Mouse (Mus musculus) hindbrain, embryonic 13.5 days (tissue): ENCODE data around the gene Tagap1. TPM values are rescaled to one million over a fixed set of nuclear protein-coding genes. Genes with fewer than 3 reads are reported as not detected.
A peak's percentile ranks its signal among the peaks of the same experiment; 100 is the strongest.
"Not testable (repeated sequence)": the region's sequence is repeated elsewhere in the genome, so short reads cannot be mapped to it uniquely, and the experiment has no call there.

ENCODE experiments used
- ATAC-seq: fragments of 200-750 bp; cut with Nextera tagmentation; 2 replicates; pipeline ENCODE4 v1.8.0; 2017; ENCODE audit warnings: moderate TSS enrichment; ENCODE audit not compliant: low FRiP score
- H3K27ac ChIP-seq: fragments of 300-500 bp; sonication (generic); 2 replicates; pipeline ENCODE4 v1.5.1; 2015; ENCODE audit warnings: inconsistent platforms, mild to moderate bottlenecking, moderate library complexity
- H3K27me3 ChIP-seq: fragments of 300-500 bp; sonication (generic); 2 replicates; pipeline ENCODE4 v1.6.1; 2015; ENCODE audit warnings: mild to moderate bottlenecking, inconsistent platforms
- H3K36me3 ChIP-seq: fragments of 300-500 bp; sonication (generic); 2 replicates; pipeline ENCODE4 v1.6.1; 2015; ENCODE audit warnings: mild to moderate bottlenecking, inconsistent platforms
- H3K4me1 ChIP-seq: fragments of 300-500 bp; sonication (generic); replicated peaks from 2 replicates; pipeline ENCODE4 v1.6.1; 2015; ENCODE audit warnings: inconsistent platforms
- H3K4me2 ChIP-seq: fragments of 300-500 bp; sonication (generic); 2 replicates; pipeline ENCODE4 v1.6.1; 2015; ENCODE audit warnings: inconsistent platforms, mild to moderate bottlenecking, moderate library complexity
- H3K4me3 ChIP-seq: fragments of 300-500 bp; sonication (generic); 2 replicates; pipeline ENCODE4 v1.5.1; 2015; ENCODE audit warnings: mild to moderate bottlenecking, inconsistent platforms
- H3K9ac ChIP-seq: fragments of 300-500 bp; sonication (generic); 2 replicates; pipeline ENCODE4 v1.6.1; 2015; ENCODE audit warnings: mild to moderate bottlenecking, inconsistent platforms
- H3K9me3 ChIP-seq: fragments of 300-500 bp; sonication (generic); 2 replicates; pipeline ENCODE4 v1.6.1; 2016; ENCODE audit warnings: inconsistent platforms
- WGBS: fragments of 180-500 bp; shearing (Covaris S2); methylation state at CpG from one replicate; pipeline ENCODE4 v1.1.7; 2015; 5-methylcytosine and 5-hydroxymethylcytosine counted together
- polyA plus RNA-seq: library from polyadenylated mRNA; unstranded; fragments of >200 nt; fragmentation: Nextera tagmentation; extraction: Ambion mirVana; gene quantifications from 2 replicates; pipeline ENCODE4 v1.2.1, GENCODE M21; 2015

Tagap1 gene
- polyA plus RNA-seq, 1 experiment from 2014 or later = 49.4 TPM

GRCm38 (mm10) chr17:6978287-6979248 is 17.6 kb upstream of the Tagap1 start, which contains the start of gene Gm49721:
Gene Gm49721, plus strand, starts transcription at chr17:6978904.
- not testable (repeated sequence) for H3K27ac ChIP-seq, H3K27me3 ChIP-seq, H3K36me3 ChIP-seq, H3K4me1 ChIP-seq, H3K9me3 ChIP-seq
- WGBS = 2% methylated on average over 42 of the region's 68 CpGs
- H3K4me2 ChIP-seq = peak within 1 kb of the TSS; percentile 61
- peak; percentile 96 for ATAC-seq
- H3K4me3 ChIP-seq = peak within 1 kb of the TSS; percentile 51
- H3K9ac ChIP-seq = peak within 1 kb of the TSS; percentile 74

GRCm38 (mm10) chr17:6974985-6975384 is 14.0 kb upstream of the Tagap1 start:
- WGBS = 70% methylated on average over 3 of the region's 3 CpGs
- not testable (repeated sequence) for H3K27me3 ChIP-seq, H3K27ac ChIP-seq, ATAC-seq, H3K9me3 ChIP-seq, H3K4me3 ChIP-seq, H3K9ac ChIP-seq, H3K4me1 ChIP-seq, H3K36me3 ChIP-seq, H3K4me2 ChIP-seq

- ATAC-seq, H3K4me3 ChIP-seq, H3K27ac ChIP-seq, H3K27me3 ChIP-seq, H3K9ac ChIP-seq, H3K4me2 ChIP-seq, H3K36me3 ChIP-seq, H3K9me3 ChIP-seq, H3K4me1 ChIP-seq: not testable (repeated sequence)
- WGBS = 61% methylated on average over 4 of the region's 4 CpGs
Measured at GRCm38 (mm10) chr17:6972836-6973396, 12.0 kb upstream of the Tagap1 start.

- ATAC-seq, H3K9me3 ChIP-seq, H3K4me1 ChIP-seq, H3K9ac ChIP-seq, H3K4me3 ChIP-seq, H3K27ac ChIP-seq, H3K4me2 ChIP-seq, H3K27me3 ChIP-seq, H3K36me3 ChIP-seq: not testable (repeated sequence)
- WGBS = 87% methylated on average over 8 of the region's 8 CpGs
Measured at GRCm38 (mm10) chr17:6971238-6971637, 10.3 kb upstream of the Tagap1 start.

GRCm38 (mm10) chr17:6970334-6970733 is 9.4 kb upstream of the Tagap1 start, which contains the start of gene Rnaset2b:
Gene Rnaset2b, plus strand, starts transcription at chr17:6970634.
- H3K36me3 ChIP-seq, ATAC-seq, H3K4me1 ChIP-seq, H3K4me3 ChIP-seq, H3K4me2 ChIP-seq, H3K9me3 ChIP-seq, H3K27ac ChIP-seq, H3K27me3 ChIP-seq, H3K9ac ChIP-seq: not testable (repeated sequence)
- 90% methylated on average over 1 of the region's 8 CpGs for WGBS

- WGBS = 71% methylated on average over 1 of the region's 1 CpGs
- not testable (repeated sequence) for H3K4me2 ChIP-seq, H3K4me1 ChIP-seq, ATAC-seq, H3K9me3 ChIP-seq, H3K36me3 ChIP-seq, H3K27me3 ChIP-seq, H3K9ac ChIP-seq, H3K27ac ChIP-seq, H3K4me3 ChIP-seq
Measured at GRCm38 (mm10) chr17:6967673-6968072, 6.7 kb upstream of the Tagap1 start.

- H3K4me1 ChIP-seq = not testable (repeated sequence)
Measured at GRCm38 (mm10) chr17:6965364-6965763, 4.4 kb upstream of the Tagap1 start.

GRCm38 (mm10) chr17:6962936-6963335 is 2.0 kb upstream of the Tagap1 start:
- 72% methylated on average over 4 of the region's 4 CpGs for WGBS
- H3K4me1 ChIP-seq, H3K36me3 ChIP-seq, H3K9me3 ChIP-seq, H3K27ac ChIP-seq, H3K4me2 ChIP-seq, H3K4me3 ChIP-seq, H3K9ac ChIP-seq, H3K27me3 ChIP-seq, ATAC-seq: not testable (repeated sequence)

More at GRCm38 (mm10) chr17:6965364-6965763, 4.4 kb upstream of the Tagap1 start:
- not testable (repeated sequence) for H3K4me3 ChIP-seq, H3K27ac ChIP-seq, H3K27me3 ChIP-seq, H3K9me3 ChIP-seq, H3K4me2 ChIP-seq, H3K9ac ChIP-seq, ATAC-seq, H3K36me3 ChIP-seq
- WGBS = 19% methylated on average over 6 of the region's 6 CpGs

- not testable (repeated sequence) for H3K9ac ChIP-seq, H3K4me2 ChIP-seq, H3K27ac ChIP-seq, H3K36me3 ChIP-seq, H3K4me1 ChIP-seq, H3K4me3 ChIP-seq, H3K27me3 ChIP-seq, ATAC-seq, H3K9me3 ChIP-seq
- WGBS = 78% methylated on average over 4 of the region's 6 CpGs
Measured at GRCm38 (mm10) chr17:6962339-6962738, 1.4 kb upstream of the Tagap1 start.

- peak overlapping the region; percentile 46 for H3K4me2 ChIP-seq
- H3K27me3 ChIP-seq, H3K36me3 ChIP-seq, H3K9me3 ChIP-seq, H3K4me1 ChIP-seq, H3K27ac ChIP-seq, H3K9ac ChIP-seq: not testable (repeated sequence)
- WGBS = under 1% methylated on average over 20 of the region's 48 CpGs
- peak overlapping the region; percentile 28 for H3K4me3 ChIP-seq
- ATAC-seq = peak; percentile 97
Measured at GRCm38 (mm10) chr17:6961181-6962000, 435 bp upstream of the Tagap1 start.

GRCm38 (mm10) chr17:6960349-6960748 is 607 bp downstream of the Tagap1 start:
- H3K36me3 ChIP-seq, H3K27ac ChIP-seq: not testable (repeated sequence)
- under 1% methylated on average over 12 of the region's 12 CpGs for WGBS

GRCm38 (mm10) chr17:6959543-6960259 is 1.3 kb downstream of the Tagap1 start:
- Histone ChIP-seq H3K4me2 (peak overlapping the region; percentile 53), H3K4me3 (peak overlapping the region; percentile 51)
- not testable (repeated sequence) for H3K9ac ChIP-seq, H3K27ac ChIP-seq, H3K9me3 ChIP-seq, H3K36me3 ChIP-seq, H3K27me3 ChIP-seq, H3K4me1 ChIP-seq, ATAC-seq
- 70% methylated on average over 5 of the region's 6 CpGs for WGBS

More at GRCm38 (mm10) chr17:6960349-6960748, 607 bp downstream of the Tagap1 start:
- not testable (repeated sequence) for H3K4me1 ChIP-seq, H3K9me3 ChIP-seq, H3K27me3 ChIP-seq, ATAC-seq
- H3K4me2 ChIP-seq = peak overlapping the region; percentile 53
- peak overlapping the region; percentile 49 for H3K9ac ChIP-seq
- H3K4me3 ChIP-seq = peak overlapping the region; percentile 51
